Mouse (Mus musculus) right cerebral cortex, adult 18-20 months (tissue): Measurements from ENCODE around the gene Hist1h4j.
"Not testable (repeated sequence)": the region's sequence is repeated elsewhere in the genome, so short reads cannot be mapped to it uniquely, and the experiment has no call there.

Experiments used
- DNase-seq: peaks from one replicate; pipeline ENCODE4 v3.0.0; 2022; ENCODE audit warnings: mixed read lengths

Hist1h4j gene

GRCm38 (mm10) chr13:21782361-21783254 lies 47.7 kb downstream of the Hist1h4j start:
- DNase-seq, result not testable (repeated sequence)

GRCm38 (mm10) chr13:21783255-21783617 lies 48.4 kb downstream of the Hist1h4j start, which contains the start of gene Hist1h3i:
Hist1h3i (minus strand) TSS chr13:21783370.
- DNase-seq, result peak; percentile 80

GRCm38 (mm10) chr13:21783734-21784161 lies 48.9 kb downstream of the Hist1h4j start:
- no peak for DNase-seq

GRCm38 (mm10) chr13:21784311-21784710 lies 49.4 kb downstream of the Hist1h4j start:
- no peak for DNase-seq
